Mouse (Mus musculus) R1 (cell line): Measurements from ENCODE around the gene Cyp11a1.

ENCODE experiments used
- DNase-seq: peaks from one replicate; pipeline ENCODE4 v3.0.0-alpha.2; 2018; ENCODE audit warnings: low read depth, low spot score

Gene Cyp11a1

DNA sequence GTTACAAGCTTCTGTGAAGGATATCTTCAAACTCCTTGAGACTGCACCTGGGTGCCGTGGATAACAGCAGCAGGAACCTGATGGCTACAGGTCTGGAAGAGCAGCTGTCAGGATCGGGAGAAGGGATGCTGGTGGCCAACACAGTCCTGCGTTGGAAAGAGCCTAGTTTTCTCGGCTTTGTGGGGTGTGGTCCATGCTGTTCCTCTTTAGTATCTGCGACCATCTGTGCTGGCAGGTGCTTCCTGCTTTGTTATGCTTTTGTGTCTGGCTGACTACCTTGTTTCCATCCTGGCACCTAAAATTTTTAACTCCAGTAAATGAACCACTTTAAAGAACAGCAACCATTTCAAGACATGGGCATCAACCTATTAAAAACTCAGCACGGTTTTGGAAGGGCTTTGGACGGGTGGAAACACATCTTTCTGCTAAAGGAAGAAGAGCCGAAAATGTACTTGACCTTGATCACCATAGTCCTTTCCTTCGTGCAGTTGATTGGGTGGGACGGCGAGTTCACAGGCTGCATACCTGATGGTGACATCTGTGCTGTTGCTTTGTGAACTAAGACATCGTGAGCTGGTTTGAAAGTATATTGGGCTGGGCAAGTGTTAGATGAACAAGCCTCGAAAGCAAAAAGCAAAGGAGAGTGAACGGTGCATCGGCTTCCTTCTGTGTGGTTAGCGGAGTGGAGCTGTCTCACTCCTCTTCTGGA, at the start of gene Cyp11a1:
Gene Cyp11a1, plus strand, starts transcription at position 659 of the 709 bp plus-strand sequence.
- DNase-seq: peak; percentile 56

GRCm38 (mm10) chr9:57956838-57957236, 49.4 kb upstream of the Cyp11a1 start:
- no peak for DNase-seq

DNA sequence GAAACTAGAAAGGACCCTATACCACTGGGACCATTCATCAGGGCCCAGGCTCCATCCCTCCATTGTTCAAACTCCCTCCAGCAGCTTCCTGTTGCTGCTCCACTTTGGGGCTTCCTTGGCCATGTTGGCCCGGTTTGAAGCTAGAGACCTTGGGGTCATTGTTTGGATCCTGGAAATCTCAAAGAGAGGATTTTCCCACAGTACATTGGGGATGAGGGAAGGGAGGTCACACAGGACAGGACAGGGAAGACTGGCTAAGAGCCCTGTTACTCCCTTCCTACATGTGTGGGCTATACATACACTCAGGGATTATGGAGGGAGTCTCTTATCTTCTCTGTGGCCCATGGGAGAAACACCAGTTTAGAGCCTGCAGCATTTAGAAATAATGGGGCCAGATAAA, 47.6 kb upstream of the Cyp11a1 start:
- no peak for DNase-seq

DNA sequence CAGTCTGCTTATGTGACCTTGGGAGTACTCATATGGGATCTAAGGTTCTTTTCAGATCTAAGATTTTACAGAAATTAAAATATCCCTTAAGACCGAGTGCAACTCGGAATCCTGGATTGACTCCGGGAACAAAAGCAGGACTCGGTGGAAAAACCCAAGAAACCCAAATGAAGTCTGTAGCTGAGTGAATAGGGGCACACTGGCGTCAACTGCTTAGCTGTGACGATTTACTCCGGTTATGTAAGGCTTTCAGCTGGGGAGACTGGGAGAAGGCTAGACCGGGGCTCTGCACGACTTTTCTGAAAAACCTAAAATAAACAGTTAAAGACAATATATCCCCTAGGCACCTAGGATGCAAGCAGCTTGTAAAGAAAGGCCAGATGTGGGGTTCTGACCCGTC, 46.8 kb upstream of the Cyp11a1 start:
- DNase-seq: no peak

DNA sequence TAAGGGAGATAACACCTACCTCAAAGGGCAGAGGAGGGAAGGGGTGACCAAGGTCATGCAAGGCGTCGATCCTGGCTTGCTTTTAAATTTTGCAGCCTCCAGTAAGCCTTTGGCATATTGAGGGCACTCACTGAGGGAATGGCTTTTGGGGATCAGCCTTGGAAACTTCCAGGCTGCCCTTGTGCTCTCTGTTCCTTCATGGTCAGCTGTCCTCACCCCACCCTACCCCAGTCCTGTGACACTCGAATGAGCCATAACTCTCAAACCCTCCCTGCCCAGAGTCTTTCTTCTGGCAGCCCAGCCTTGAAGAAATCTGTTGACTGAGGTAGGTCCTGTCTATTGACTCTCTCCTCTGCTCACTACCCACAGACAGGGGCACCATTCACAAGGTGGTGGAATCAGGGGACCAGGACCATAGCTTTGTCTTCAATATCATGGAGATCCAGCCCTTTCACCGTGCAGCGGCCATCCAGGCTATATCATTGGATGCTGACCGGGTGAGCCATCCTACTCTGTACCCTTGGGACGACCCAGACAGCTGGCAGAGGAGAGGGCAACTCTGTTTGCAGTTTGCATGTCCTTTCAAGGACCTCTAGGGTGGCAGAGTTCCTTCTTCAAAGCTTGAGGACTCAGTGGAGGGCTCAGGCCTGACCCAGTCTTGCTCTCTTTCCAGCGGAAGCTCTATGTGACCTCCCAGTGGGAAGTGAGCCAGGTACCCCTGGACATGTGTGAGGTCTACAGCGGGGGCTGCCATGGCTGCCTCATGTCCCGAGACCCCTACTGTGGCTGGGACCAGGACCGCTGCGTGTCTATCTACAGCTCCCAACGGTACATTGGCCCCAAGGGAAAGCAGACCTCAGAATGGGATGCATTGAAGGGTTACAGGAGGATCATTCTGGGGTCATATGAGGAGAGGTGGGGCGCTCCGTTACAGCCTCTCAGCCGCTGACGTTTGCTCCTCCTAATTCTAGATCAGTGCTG, 46.0 kb upstream of the Cyp11a1 start:
- no peak for DNase-seq

GRCm38 (mm10) chr9:57961226-57961625, 45.0 kb upstream of the Cyp11a1 start:
- DNase-seq: no peak

DNA sequence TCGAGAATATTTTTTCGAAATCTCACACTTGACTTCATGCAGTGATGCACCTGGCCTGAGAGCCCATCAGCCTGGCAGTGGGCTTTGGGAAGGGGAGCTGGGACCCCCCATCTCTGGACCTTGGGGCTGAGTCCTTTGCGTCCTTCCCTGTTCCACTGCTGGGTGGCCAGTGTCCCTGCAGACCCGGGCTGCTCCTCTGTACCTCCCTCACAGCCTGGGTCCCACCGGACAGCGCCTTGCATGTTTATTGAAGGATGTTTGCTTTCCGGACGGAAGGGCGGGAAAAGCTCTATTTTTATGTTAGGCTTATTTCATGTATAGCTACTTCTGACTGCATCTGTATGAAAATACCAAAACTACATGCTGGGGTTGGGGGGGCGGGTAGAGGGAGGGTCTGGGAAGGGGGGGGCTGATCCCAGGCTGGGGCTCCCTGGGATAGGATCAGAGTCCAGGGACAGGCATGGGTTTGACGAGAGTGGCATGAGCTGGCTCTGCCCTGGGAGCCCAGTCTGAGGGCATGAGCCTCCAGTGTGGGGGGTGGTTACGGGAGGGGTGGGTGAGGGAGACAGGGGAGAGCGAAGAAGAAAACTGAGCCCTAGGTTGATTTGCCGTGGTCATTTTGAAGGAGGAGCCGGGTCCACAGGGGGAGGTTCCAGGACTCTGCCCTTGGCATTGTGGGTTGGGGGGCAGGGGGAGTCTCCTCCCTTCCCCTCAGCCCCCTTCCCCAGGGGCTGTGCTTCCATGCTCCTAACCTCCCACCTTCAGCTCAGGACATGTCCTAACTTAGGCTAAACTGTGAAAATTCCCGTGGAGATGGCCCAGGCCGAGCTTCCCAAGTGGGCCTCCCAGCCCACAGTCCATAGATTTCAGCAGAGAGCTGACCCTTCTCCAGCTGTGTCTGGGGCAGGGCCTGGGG, 44.1 kb upstream of the Cyp11a1 start:
- no peak for DNase-seq

GRCm38 (mm10) chr9:57963249-57963997, 42.8 kb upstream of the Cyp11a1 start:
- DNase-seq: no peak

DNA sequence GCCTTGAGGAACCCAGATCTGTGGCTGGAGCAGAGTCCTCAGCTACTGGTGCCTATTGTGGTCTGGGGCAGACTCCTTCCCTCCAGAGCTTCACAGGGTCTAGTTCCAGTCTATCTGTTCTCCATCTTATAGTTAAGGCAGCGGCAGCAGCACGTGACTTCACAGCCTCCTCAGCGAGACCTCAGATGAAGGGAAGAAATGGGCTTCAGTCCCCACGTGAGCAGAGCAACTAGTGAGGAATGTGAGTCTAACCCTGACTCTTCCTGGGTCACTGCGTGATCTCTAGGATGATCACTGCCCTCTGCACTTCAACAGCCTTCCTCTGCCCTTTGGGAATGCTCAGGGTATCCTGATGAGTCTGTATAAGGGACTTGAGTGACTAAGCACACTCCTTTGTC, 42.2 kb upstream of the Cyp11a1 start:
- DNase-seq: no peak

GRCm38 (mm10) chr9:57964528-57965250, 41.5 kb upstream of the Cyp11a1 start:
- no peak for DNase-seq

DNA sequence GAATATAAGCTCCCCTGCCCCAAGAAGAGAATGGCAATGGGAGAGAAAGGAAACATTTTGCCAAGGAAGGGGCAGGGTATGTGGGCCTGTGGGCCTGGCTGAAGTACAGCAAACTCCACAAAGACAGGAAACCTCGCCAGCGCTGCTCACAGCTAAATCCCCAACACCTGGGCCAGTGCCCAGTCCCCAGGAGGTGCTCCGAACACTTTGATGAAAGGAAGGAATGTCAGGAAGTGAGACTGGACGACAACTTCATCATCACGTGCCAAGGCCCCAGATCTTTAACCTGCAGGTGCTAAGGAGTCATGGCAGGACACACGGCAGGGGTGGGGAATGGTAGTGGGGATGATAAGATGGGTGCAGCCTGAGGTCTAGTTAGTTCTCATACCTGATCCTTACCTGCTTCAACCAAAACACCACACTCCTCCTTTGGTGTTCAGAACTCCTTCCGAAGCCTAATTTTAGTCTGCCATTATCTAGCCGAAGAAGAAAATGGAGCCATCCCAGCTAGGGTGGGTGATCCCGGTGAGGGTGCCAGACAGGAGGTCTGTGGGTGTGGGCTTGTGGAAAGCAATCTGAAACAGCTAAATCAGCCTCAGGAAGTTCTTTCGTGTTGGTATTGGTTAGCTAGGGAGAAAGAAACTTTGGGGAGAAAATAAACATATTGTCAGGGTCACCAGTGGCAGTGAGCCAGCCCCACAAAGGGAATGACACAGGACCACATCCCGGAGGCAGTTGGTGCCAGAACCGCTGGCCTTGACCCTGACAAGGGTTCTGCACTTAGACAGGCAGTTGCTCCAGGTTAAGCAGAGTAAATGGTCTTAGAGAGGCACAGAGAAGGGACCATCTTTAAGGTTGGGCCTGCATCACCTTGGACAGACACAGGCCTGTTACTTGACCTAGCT, 40.7 kb upstream of the Cyp11a1 start:
- no peak for DNase-seq

DNA sequence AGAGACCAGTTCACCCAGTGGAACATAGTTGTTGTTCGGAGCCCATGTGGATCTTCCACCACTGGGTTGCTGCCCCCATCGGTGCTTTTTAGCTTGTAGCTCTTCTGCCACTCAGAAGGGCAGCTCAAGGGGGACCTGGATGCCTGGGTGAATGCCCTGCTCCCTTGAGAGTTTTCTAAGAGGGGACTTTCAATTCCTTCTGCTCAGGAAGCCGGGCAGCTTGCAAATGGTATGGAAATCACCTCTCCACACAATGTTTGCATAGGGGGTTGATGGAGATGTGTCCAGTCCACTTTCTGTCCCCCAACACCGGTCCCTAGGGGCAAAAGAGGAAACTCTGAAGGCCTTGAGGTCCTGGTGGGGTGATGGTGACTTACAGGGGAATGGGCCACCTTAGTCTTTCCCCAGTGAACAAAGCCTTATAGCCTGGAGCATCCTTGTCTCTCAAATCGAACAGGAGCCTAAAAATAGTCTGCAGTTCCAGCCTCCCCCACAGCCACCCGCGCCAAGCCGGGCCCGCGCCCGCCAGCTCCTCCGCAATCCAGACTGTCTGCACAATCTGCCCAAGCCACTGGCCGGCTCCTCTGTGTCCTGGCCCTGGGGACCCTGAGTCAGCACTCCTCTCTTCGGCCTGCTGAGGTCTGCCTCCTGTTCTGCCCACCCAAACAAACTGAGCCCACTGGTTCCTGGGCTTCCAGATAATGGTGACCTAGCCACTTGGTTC, 38.8 kb upstream of the Cyp11a1 start:
- peak; percentile 35 for DNase-seq

- no peak for DNase-seq
These were observed 37.9 kb upstream of the Cyp11a1 start for GRCm38 (mm10) chr9:57968166-57968771.

GRCm38 (mm10) chr9:57968783-57969542, 37.2 kb upstream of the Cyp11a1 start:
- no peak for DNase-seq

GRCm38 (mm10) chr9:57969736-57970495, 36.3 kb upstream of the Cyp11a1 start:
- no peak for DNase-seq

GRCm38 (mm10) chr9:57971413-57971812, 34.8 kb upstream of the Cyp11a1 start:
- no peak for DNase-seq
